Mouse (Mus musculus): ENCODE results near the gene Prom2.

Gene Prom2

GRCm38 (mm10) chr2:127479210-127479609 is 62.1 kb downstream of the Prom2 start:
- TF ChIP-seq GATA4 (IDR thresholded peaks at IDR 0.05; ENCODE audit: insufficient replicate concordance, low read length): no peak

All from liver, adult (tissue).